Mouse (Mus musculus): ENCODE measurements around the gene Fcna.

The Fcna gene

DNA sequence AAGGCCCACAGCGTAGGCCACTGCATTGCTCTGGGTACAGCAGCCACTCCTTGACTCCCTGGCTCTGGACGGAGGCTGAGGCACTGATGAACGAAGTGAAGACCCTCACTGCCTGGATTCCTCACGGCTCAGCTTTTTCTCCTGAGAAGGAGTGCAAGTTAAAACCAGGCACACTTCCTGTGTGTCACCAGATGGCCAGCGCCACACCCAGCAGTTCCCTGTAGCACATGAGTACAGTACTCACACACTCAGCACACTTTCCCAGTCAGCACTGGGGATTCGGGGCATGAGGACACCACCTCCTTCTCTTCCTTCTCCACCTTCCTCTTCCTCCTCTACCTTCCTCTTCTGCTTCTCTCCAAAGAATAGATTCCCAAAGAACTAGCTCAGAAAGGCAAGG lies at the start of gene Fcna:
Gene Fcna (minus strand): TSS at position 220 of the 400 bp plus-strand sequence.
- no peak for DNase-seq

DNA sequence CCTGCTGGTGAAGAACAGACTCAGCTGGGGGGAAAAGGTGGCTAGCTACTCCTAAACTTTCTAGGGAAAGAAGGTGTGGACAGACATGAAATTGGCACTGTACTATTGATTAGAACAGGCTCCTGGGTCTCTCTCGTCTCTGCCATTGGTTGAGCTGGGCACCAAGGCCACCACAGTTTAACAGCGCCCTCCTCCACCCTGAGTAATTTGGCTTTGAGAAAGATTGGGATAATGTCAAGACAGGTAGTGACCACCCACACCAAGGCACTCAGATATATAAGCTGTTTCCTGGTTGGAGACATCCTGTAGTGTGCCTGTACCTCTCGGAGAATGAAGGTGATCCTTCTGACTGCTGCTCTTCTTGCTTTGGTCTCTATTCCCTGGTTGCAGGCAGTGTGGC lies 48.7 kb upstream of the Fcna start, which contains the start of gene Lcn6:
Gene Lcn6 (plus strand): TSS at position 301 of the 400 bp plus-strand sequence.
- no peak for DNase-seq

DNA sequence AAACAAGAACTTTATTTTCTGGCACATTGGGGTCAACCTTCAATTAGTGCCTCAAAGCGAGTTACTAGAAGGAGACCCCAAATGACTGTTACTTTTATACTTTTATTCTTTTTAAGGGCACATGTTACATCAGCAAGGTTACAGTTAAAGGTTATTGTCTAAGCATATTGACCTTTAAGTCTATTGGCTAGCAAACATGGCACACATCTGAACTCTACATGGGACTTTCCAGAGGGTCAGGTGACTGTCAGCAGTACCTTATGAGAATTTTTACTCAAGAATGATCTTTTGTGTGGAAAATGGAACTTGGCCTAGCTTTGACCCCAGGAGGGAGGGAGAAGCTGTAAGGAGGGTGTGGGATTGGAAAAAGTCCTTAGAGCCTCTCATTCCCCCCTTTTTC lies 38.7 kb upstream of the Fcna start:
- no peak for DNase-seq

DNA sequence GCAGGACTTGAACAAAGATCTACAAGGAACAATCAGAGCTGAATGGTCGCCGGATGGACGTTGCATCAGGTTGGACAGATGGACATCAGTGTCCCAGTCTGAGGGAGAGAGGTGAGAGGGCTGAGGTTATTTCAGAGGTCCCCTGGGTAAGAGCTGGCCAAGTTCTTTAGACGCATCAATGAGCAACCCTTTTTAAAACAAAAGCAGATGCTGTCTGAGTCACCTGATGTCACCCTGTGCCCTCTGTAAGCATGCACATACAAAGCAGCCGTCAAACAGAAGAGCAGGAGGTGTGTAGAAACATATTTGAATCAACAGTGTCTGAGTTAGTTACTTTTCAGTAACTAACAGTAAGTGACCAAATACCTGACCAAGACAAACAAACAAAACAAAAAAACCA lies 36.3 kb upstream of the Fcna start:
- no peak for DNase-seq

DNA sequence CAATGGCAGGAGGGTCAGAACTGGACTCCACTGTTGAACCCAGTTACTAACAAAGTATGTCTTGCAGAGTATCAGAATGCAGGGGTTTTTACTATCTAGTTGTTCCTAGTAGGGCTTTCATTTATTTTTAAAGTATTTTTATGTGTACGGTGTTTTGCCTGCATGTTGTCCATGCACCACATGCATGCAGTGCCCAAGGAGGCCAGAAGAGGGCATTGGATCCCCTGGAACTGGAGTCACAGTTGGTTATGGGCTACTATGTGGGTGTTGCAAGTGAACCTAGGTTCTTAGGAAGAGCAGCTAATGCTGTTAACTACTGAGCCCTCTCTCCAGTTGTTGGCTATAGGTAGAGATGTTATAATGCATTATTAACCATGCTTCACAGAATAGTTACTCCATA lies 35.7 kb upstream of the Fcna start:
- DNase-seq, result peak; percentile 63

DNA sequence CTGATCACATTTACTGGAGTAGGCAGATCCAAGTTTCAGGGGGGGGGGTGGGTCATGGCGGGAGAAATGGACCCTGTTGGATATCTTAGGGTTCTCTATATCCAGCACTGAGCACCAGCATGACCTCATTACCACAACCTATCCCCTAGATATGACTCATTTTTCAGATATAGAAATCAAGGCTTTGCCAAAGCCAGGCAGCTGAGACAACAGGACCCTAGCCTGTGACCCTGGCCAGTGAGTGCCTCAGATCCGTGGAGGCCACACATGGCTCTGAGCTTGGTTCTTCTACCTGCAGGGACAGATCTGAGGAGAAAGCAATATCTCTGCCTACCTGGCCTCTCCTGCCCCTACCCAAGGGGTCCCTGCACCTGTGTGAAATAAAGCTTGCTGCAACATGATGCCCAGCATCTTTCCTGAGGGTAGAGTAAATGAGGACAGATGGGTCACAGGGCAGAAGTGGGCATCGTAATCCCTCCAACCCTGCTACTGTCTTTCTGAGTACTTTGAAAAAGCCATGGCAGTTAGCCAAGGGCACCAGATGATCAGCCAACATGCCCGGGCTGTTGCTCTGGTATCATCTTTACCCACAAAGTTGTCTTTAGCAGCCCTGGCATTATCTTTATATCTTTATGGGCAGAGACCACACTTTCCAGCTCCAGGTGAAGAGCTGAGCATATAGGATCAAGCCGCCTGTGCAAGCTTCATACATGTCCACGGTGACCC lies 33.6 kb upstream of the Fcna start:
- no peak for DNase-seq

DNA sequence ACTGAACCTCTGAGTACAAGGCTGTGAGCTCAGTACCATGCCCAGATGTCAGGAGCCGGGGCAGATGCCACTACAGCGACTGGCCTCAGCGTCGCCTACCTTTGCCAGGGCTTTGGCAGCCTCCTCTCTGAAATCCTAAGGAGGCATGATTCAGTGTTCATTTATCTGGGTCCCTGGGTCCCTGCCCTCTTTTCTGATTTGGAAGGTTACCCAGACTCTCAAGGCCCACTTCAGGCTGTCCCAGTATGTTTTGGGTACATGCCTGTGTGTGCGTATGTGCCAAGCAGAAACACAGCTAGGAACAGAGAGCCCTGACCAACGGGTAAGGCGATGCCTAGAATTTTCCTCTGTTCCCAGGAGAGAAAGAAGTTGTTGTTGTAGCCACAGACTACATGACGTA lies 32.4 kb upstream of the Fcna start:
- no peak for DNase-seq

DNA sequence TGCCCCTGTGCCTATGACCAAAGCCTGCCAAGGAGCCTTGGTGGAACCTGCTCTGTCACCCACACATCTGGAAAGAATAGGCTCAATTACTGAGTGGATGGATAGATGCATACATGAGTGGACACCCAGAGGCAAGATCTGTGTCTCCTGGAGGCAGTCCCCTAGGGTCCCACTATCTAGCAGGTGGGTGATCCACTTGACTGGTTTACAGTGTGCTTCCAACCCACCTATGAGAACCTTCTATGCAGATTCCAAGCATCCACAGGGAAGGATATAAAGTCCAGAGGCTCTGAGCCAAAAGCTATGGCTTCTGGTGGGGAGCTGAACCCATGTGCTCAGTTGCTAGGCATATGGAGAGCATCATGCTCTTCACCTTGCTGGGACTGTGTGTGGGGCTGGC lies 29.8 kb upstream of the Fcna start, which contains the start of gene Lcn5:
Gene Lcn5 (plus strand): TSS at position 301 of the 400 bp plus-strand sequence.
- no peak for DNase-seq

DNA sequence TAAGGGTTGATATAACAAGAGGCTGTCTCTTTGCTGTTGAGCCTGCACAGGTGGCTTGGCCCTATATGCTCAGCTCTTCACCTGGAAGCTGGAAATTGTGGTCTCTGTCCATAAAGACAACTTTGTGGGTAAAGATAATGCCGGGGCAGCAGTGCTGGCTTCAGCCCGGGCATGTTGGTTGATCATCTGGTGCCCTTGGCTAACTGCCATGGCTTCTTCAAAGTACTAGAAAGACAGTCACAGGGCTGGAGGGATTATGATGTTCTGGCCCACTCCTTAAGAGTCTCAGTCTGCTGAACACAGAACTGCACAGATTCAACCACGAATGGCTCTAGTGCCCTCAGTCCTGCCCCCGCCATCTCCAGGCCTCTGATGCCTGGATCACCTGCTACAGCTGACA lies 29.4 kb upstream of the Fcna start:
- DNase-seq, result no peak

DNA sequence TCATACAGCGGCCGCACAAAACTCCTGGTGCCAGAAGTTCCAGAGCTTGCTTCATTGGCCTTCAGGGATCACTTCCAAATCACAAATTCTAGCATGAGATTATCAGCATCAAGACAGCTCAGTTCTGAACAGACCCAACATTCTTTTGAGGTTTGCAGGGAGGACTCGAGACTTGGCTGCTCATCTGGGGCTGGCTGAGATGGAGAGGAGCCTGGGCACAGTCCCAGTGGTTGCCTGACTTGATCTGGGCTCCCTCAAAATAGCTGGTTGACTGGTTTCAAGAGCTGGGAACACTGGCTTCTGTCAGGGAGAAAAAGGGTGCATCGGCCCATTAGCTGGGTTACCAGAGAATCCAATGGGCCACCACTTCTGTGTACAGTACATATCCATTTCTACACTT lies 28.9 kb upstream of the Fcna start:
- DNase-seq, result no peak

DNA sequence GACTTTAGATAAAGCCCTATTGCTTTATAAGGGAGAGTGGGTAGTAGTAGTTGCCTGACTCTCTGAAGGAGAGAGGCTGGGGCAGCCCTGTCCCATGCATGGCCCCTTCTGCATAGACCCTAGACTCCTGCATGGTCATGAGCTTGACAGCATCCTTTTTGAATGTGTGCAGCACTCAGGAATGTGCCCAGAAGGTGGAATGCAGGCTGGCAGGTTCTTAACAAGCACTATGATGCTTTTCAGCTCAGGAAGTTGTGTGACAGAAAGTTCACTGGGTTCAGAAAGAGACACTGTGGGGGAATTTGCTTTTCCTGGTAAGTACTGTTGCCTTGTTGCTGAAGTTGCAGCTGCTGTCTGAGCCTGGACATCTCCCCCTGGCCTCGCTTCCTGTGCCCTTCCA lies 26.7 kb upstream of the Fcna start:
- DNase-seq, result no peak

DNA sequence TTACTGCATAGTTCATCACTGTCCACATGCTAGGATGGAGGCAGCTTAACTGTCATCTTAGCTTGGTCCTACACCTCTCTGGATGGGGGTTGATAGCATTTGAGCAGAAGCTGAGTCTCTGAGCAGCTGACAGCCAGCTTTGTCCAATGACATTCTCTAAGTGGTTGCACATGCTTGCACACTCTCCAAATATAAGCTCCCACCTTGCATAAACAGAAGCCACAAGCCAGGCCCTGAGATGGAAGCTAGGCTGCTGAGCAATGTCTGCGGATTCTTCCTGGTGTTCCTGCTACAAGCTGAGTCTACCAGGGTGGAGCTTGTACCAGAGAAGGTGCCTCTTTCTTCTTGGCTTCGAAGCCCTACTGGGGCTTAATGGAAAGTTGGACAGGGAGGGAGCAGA lies 25.1 kb upstream of the Fcna start, which contains the start of gene Lcn8:
Gene Lcn8 (plus strand): TSS at position 219 of the 400 bp plus-strand sequence.
- DNase-seq, result no peak

DNA sequence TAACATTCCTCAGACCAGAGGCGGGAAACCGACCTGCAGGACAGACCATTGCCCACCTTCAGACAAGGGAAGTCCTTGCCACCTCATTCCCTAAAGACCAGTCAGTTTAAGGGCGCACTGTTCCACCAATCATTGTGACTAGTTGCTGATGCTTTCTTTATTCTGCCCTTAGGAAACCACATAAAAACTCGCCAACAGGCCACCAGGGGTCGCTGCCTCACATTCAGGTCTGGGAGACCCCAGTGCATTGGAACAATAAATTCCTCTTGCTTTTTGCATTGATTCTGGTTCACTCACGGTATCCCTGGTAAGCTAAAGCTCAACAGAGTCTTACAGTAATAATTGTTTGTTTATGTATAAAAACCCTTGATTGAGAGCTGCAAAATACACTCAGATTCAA lies 12.1 kb upstream of the Fcna start:
- DNase-seq, result peak; percentile 23

DNA sequence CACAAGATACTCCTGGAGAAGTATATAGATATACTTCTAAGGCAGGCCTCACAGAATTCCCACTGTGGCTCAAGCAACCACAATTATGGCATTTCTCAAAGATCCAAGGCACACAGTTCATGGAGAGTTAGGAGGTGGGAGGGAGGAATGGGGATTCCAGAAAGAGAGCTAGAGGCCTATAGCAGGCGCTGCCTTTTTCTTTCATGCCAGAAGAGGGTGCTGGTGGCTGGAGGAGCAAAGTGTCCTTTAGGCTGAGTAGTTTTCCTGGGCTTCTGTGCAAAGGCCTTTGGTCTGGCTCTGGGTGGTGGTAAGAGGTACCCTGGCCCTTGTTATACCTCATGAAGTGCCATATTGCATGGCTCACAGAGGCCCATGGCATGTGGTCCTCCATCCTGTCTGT lies 6.2 kb upstream of the Fcna start:
- DNase-seq, result no peak

DNA sequence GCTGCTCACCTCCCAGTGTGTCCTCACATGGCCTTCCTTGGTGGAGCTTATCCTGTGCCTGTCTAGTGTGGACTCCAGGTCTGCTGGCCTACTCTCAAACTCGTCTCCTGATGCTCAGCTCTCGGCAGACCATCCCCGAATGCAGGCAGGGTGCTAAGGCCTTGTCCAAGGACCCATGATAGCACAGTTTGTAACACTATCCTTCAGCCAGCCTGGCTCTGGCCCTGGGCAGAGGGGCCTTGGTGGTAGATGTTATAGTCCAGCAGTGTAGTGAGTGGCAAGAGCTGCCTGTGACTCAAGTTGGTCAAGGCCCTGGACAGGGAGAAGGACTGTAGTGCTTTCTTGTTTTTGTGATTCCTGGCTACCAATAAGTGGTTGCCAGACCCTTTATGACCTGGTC lies 5.8 kb upstream of the Fcna start:
- DNase-seq, result no peak

DNA sequence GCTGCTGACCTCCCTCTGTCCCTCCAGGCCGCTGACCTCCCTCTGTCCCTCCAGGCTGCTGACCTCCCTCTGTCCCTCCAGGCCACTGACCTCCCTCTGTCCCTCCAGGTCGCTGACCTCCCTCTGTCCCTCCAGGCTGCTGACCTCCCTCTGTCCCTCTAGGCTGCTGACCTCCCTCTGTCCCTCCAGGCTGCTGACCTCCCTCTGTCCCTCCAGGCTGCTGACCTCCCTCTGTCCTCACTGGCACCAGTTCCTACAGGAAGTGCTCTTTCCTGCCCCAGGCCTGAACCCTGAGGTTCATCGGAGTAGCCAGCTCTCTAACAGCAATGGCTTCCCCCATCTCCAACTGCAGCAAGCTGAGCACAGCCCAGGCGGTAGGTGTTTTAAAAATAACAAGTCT lies 908 bp upstream of the Fcna start:
- DNase-seq, result peak; percentile 16

DNA sequence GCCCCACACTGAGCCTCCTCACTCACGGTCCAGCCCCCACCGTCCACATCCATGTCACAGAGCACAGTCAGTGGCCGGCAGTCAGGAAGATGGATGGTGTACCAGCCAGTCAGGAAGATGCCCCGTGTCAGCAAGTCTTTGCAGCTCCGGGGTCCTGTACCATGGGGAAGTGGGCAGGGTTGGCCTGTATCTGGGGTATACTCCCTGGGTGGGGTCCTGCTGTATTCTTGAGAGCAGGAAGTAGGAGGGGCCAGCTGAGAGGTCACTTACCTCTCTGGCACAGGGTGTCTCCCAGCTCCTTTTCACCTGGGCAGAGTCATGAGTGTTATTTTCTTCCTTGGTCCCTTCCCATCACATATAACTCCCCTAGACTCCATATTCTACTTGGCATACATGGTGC lies 1.8 kb downstream of the Fcna start:
- no peak for DNase-seq

DNA sequence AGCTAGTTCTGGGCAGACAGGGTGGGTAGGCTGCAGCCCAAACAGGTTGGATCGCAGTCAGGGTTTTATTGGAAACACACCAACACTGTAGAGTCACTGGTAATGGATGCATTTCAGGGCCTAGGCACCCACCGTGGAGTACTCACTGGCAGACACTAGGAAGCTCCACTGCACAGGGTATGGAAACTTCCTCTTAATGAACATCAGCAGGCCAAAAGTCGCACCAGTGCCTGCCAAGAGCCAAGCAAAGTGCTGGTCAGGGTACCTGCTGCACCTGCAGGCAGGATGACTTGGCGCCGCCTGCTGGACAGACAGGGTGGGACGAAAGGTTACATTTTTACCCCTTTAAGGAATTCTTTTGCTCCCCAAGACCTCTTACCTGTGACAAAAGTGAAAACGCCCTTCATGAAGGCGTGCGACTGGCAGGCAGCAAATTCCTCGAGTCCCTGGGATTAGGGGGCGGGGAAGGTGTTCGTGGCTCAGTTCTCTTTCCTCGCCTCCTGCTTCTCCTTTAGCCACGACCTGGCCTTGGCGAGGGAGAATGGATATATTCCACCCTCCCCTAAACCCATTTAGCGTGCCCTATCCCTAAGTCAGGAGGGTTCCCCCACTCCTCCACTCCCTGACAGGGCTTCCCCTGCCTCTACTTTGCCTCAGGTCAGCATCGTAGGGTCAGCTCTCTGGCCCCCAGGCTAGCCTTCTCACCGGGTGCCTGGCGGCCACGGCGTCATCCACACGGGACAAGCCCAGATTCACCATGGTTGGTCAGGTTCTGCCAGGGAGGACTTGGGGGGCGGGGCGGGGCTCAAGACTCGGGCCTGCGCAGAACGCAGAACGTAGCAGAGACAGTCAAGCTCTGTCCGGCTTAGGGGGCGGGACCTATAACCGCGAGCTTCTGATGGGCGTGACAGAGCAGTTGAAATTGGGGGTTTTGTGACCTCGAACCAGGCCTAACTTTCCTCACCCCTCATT lies 6.3 kb downstream of the Fcna start, which contains the start of gene Tmem141:
Gene Tmem141 (minus strand): TSS at position 777 of the 972 bp plus-strand sequence.
- DNase-seq, result peak; percentile 90

DNA sequence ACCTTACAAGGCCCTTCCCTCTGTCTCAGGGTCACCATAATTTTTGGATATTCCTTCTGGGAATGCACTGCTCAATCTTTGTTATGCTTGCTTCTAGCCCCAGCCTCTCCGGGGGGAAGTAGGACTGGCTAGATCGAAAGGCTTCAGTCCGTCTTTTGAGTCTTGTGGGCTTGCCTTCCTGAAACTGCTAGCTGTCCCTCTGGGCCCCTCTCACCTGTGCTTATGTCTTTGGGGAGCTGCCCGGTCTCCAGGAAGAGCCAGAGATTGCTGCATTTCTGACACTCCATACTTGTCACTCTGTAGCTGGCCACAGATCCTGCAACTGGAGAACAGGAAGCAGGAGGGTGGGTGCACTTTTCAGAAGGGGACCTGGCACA lies 7.0 kb downstream of the Fcna start:
- no peak for DNase-seq

DNA sequence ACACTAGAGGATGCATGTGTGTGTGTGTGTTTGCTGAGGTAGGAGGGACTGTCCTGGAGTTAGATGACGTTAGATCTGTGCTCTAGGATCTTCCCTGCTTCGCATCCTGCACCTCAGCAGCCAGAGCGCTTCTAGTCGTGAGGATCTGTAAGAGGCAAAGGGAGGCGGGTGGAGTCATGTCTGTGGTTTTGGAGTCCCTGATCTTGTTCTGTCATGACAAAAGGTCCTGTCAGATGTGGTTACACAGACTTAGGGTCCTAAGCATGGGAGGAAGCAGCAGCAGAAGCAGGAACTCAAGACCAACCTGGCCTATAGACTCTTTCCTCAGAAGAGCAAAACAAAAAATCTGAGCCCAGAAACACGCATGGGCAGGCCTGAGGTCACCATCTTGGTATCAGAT lies 7.4 kb downstream of the Fcna start:
- no peak for DNase-seq

DNA sequence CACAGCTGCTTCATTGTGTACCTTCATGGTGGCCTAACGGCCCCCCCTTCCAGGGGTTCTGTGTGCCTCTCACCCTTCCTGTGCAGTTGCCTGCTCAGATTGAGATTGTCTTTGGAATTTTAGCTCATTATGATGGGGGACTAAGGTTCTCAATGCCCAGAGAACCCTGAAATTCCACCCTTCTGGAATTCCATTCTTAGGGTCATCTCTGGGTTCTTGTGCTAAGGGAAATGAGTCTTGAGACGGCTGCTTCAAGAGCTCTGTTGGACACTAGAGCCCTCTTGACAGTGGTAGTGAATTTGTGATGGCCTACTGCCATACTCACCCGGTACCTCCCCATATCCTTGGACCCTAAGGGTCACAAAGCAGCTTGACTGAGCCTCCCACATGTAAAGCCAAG lies 10.3 kb downstream of the Fcna start, which contains the start of gene Ccdc183:
Gene Ccdc183 (minus strand): TSS at position 101 of the 400 bp plus-strand sequence.
- DNase-seq, result no peak

DNA sequence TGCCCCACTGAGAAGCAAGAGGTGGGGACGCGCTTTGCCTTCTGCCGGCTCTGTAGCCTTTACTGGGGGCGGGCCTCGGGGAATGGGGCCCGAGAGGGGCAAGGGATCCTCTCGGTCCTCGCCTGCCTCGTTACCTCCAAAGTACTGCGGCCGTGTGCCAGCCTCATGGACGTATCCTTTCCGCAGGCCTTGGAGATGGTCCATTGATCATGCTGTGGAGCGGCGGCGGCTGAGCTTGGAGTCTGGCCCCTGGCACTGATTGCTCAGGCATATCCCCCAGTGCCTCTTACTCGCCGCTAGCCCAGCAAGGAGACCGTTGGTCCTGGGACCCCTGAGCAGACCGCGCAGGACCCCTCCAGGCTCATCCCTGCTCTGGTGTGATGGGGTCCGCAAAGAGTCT lies 11.4 kb downstream of the Fcna start:
- DNase-seq, result no peak

DNA sequence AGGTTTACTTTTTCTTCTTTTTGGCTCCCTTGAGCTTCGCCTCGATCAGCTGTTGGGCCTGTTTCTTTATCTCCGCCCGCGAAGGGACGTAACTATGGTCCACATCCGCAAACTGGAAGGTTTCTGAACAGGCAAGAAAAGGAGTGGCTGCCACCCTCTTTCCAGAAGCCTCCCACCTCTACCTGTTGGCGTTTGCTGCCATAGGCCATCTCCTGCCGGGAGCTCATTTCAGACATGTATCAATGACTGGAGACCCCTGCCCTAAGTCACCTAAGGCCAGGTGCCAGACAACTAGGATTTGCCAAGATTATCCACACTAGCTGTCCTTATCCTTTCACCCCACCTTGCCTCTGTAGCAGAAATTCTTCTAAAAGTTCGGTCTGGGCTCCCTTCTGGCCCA lies 19.2 kb downstream of the Fcna start:
- no peak for DNase-seq
